Mouse (Mus musculus) limb, embryonic 11.5 days (tissue): ENCODE measurements around the gene Acsl4. TPM values are rescaled to one million over a fixed set of nuclear protein-coding genes. Genes with fewer than 3 reads are reported as not detected.

ENCODE experiments used
- ATAC-seq: fragments of 200-750 bp; cut with Nextera tagmentation; 2 replicates; pipeline ENCODE4 v1.8.0; 2017; ENCODE audit warnings: low read depth; ENCODE audit not compliant: insufficient number of reproducible peaks, low FRiP score, low TSS enrichment
- DNase-seq: peaks from one replicate; pipeline ENCODE4 v3.0.0-alpha.2; 2015; ENCODE audit warnings: low spot score
- H3K27ac ChIP-seq: fragments of 300-500 bp; sonication (generic); replicated peaks from 2 replicates; pipeline ENCODE4 v1.5.1; 2014; ENCODE audit warnings: low read depth, mild to moderate bottlenecking, low read length
- H3K27me3 ChIP-seq: fragments of 300-500 bp; sonication (generic); 2 replicates; pipeline ENCODE4 v1.6.1; 2014; ENCODE audit warnings: mild to moderate bottlenecking, low read length, mixed read lengths; ENCODE audit not compliant: control insufficient read depth, insufficient read depth
- H3K36me3 ChIP-seq: fragments of 300-500 bp; sonication (generic); 2 replicates; pipeline ENCODE4 v1.6.1; 2014; ENCODE audit warnings: mild to moderate bottlenecking, low read length, moderate library complexity, mixed read lengths; ENCODE audit not compliant: control insufficient read depth, insufficient read depth
- H3K4me1 ChIP-seq: fragments of 300-500 bp; sonication (generic); 2 replicates; pipeline ENCODE4 v1.6.1; 2014; ENCODE audit warnings: low read length, mixed read lengths; ENCODE audit not compliant: control insufficient read depth, insufficient read depth
- H3K4me2 ChIP-seq: fragments of 300-500 bp; sonication (generic); 2 replicates; pipeline ENCODE4 v1.6.1; 2014; ENCODE audit warnings: low read depth, mild to moderate bottlenecking, moderate library complexity; ENCODE audit not compliant: severe bottlenecking
- H3K4me3 ChIP-seq: fragments of 300-500 bp; sonication (generic); 2 replicates; pipeline ENCODE4 v1.5.1; 2014; ENCODE audit warnings: low read depth, low read length
- H3K9ac ChIP-seq: fragments of 300-500 bp; sonication (generic); 2 replicates; pipeline ENCODE4 v1.6.1; 2014; ENCODE audit warnings: mild to moderate bottlenecking, low read length
- H3K9me3 ChIP-seq: fragments of 300-500 bp; sonication (generic); 2 replicates; pipeline ENCODE4 v1.6.1; 2016; ENCODE audit warnings: low read length; ENCODE audit not compliant: control insufficient read depth
- WGBS: fragments of 180-500 bp; shearing (Covaris S2); extraction: QIAGEN DNeasy Blood & Tissue Kit; methylation state at CpG from one replicate; pipeline ENCODE4 v1.1.7; 2014; 5-methylcytosine and 5-hydroxymethylcytosine counted together
- polyA plus RNA-seq: library from polyadenylated mRNA; unstranded; fragments of >200 nt; fragmentation: Nextera tagmentation; extraction: Ambion mirVana; gene quantifications from 2 replicates; pipeline ENCODE4 v1.2.1, GENCODE M21; 2014

Acsl4 gene
- polyA plus RNA-seq, 1 experiment from 2014 or later: 13.8 TPM

DNA sequence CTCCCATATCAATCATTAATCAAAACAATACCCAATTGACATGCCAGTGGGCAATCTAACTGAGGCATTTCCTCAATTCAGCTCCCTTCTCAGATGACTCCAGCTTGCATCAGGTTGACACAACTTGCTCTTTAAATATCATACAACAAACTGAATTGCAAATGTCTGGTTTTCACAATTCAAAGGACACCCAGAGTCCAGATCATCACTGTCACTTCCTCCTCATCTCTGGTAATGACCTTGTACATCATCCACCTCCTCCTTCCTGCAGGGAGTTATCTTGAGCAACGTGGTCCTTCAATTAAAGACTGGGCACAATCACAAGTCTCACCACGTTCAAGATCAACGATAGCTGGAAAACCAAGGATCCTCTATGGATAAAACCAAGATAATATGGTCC, 13.0 kb downstream of the Acsl4 start:
- Histone ChIP-seq H3K9me3 (no peaks in the 10 kb centered on the region), H3K4me1 (no peaks in the 10 kb centered on the region), H3K27me3 (no peaks in the 10 kb centered on the region), H3K27ac (no peak overlapping the region), H3K4me2 (no peak overlapping the region), H3K36me3 (no peaks in the 10 kb centered on the region), H3K4me3 (no peak overlapping the region), H3K9ac (no peak overlapping the region)
- 84% methylated on average over 3 of the region's 3 CpGs for WGBS
- ATAC-seq: no peak
- DNase-seq: no peak

DNA sequence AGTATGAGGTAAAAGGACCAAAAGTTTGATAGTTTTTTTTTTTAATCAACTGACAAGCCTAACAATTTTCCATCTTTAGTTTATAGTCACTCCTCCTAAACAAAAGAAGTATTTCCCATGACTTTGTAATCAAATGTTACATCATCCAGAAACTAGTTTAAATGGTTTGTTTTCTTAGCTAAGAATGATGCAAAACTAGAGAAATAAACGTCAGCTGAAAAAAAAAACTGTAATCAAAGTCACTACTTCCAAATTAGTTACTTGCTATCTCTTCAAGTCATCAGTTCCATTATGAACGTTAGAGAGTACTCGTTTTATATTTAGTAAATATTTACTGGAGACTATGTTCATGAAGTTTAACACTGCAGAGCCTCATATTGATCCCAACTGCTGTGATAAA, 13.6 kb downstream of the Acsl4 start:
- no peak for DNase-seq
- Histone ChIP-seq H3K4me2 (no peak overlapping the region), H3K4me1 (no peaks in the 10 kb centered on the region), H3K4me3 (no peak overlapping the region), H3K36me3 (no peaks in the 10 kb centered on the region), H3K27ac (no peak overlapping the region), H3K9ac (no peak overlapping the region), H3K9me3 (no peaks in the 10 kb centered on the region), H3K27me3 (no peaks in the 10 kb centered on the region)
- 80% methylated on average over 3 of the region's 3 CpGs for WGBS
- ATAC-seq: no peak

DNA sequence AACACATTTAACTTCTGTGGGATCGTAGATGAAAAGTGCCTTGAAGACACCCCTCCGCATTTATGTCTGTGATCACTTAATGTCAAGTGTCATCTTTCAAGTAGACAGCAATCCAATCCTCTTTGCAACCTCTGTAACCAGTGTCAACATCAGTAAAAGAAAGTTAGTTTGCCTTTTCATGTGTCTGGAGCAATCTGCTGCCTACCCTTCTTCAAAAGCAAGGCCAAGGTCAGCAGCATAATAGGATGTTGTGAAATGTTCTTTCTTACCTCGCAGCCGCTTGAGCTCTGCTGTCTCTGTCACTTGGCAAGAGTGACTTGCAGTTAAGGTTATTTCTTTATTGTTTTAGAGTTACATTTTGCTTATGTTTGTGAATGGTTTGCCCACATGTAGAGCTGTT, 14.8 kb downstream of the Acsl4 start:
- ATAC-seq (no peak), DNase-seq (no peak)
- Histone ChIP-seq H3K9ac (no peak overlapping the region), H3K4me2 (no peak overlapping the region), H3K27me3 (no peaks in the 10 kb centered on the region), H3K9me3 (no peaks in the 10 kb centered on the region), H3K36me3 (no peaks in the 10 kb centered on the region), H3K27ac (no peak overlapping the region), H3K4me1 (no peaks in the 10 kb centered on the region), H3K4me3 (no peak overlapping the region)
- WGBS: 93% methylated on average over 4 of the region's 4 CpGs

DNA sequence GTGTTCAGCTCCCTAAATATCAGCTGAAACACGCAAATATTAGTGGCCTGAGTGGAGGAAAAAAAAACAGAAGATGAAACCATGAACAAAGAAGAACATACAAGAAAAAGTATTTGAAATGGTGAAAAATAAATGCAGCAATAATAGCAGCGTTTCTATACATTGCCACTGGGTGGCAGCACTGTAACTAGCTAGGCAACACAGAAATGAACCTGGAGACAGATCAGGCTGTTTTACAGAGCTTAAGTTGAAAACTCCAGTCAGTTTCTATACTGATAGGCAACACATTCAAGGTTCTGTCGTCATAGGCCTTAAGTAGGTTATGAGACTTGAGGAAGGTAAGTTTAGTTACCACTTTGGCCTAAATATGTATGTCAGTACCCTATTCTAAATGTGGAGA, 17.9 kb downstream of the Acsl4 start:
- ATAC-seq: no peak

DNA sequence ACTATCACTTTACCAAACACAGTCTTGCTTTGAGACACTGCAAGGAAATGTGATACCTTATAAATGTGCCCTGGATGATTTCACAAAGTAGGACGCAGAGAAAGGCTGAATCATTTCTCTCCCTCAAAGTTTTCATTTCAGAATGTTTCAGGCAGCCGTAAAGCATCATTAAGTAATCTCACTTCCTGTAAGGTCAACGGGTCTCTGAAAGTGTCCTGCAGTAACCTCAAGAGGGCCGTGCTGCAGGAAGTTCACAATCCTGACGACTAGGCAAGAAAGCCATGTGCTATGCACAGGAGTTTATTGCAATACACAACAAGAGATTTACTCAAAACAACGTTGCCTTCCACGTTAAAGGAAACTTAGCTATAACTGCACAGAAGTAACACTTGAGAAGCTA, 20.4 kb downstream of the Acsl4 start:
- Histone ChIP-seq H3K36me3 (no peaks in the 10 kb centered on the region), H3K9me3 (no peaks in the 10 kb centered on the region), H3K27ac (no peak overlapping the region), H3K9ac (no peak overlapping the region), H3K27me3 (no peaks in the 10 kb centered on the region), H3K4me2 (no peak overlapping the region), H3K4me1 (no peaks in the 10 kb centered on the region), H3K4me3 (no peak overlapping the region)
- ATAC-seq (no peak), DNase-seq (no peak)
- WGBS: 44% methylated on average over 7 of the region's 7 CpGs

More for the DNA sequence above, 17.9 kb downstream of the Acsl4 start:
- Histone ChIP-seq H3K27ac (no peak overlapping the region), H3K9ac (no peak overlapping the region), H3K4me1 (no peaks in the 10 kb centered on the region), H3K4me3 (no peak overlapping the region), H3K36me3 (no peaks in the 10 kb centered on the region), H3K27me3 (no peaks in the 10 kb centered on the region), H3K9me3 (no peaks in the 10 kb centered on the region), H3K4me2 (no peak overlapping the region)
- peak; percentile 58 for DNase-seq
- 18% methylated on average over 3 of the region's 3 CpGs for WGBS

DNA sequence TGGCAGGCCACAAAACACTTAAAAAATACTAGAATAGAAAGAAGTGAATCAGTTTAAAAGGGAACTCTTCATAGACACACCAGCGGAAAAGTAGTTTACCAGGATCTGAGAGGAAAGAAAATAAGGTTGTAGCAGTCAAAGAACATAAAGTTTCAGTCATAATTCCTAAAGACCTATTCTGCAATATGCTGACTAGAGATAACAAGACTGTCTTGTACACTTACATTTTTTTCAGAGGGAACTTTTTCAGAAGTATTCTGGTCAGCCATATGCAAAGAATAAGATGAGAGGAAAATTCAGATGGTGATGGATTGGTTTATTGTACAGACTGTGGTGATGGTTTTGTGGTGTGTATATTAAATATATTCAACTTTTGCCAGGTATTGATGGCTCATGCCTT, 26.5 kb downstream of the Acsl4 start:
- no peak overlapping the region for H3K27ac ChIP-seq
- ATAC-seq: no peak
- H3K4me3 ChIP-seq: no peak overlapping the region
- H3K9ac ChIP-seq: no peak overlapping the region
- no peaks in the 10 kb centered on the region for H3K4me1 ChIP-seq
- no peaks in the 10 kb centered on the region for H3K9me3 ChIP-seq
- no peak overlapping the region for H3K4me2 ChIP-seq
- H3K27me3 ChIP-seq: no peaks in the 10 kb centered on the region
- DNase-seq: no peak
- WGBS: 94% methylated on average over 1 of the region's 1 CpGs
- no peaks in the 10 kb centered on the region for H3K36me3 ChIP-seq

DNA sequence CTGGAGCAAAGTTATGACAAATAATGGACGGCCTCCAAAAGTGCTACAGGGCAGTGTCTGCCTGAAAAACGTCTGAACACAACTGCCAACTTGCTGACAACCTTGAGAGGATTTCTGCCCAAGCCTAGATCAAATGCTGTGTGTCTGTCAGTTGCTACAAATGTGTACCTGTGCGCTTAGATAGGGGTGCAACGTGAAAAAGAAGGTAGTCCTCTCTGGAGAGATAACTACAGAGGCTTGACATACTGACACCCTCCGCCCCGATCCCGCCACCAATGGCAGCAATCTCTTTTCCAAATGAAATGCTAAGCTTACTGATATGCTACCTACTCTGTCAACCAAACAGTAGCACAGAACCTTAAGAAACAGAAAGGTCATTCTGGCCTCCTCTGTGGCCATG, 31.3 kb downstream of the Acsl4 start:
- Histone ChIP-seq H3K4me3 (no peak overlapping the region), H3K4me1 (no peaks in the 10 kb centered on the region), H3K27ac (no peak overlapping the region), H3K36me3 (no peaks in the 10 kb centered on the region), H3K9me3 (no peaks in the 10 kb centered on the region), H3K4me2 (no peak overlapping the region), H3K9ac (no peak overlapping the region), H3K27me3 (no peaks in the 10 kb centered on the region)
- WGBS: 84% methylated on average over 7 of the region's 7 CpGs
- DNase-seq (no peak), ATAC-seq (no peak)

DNA sequence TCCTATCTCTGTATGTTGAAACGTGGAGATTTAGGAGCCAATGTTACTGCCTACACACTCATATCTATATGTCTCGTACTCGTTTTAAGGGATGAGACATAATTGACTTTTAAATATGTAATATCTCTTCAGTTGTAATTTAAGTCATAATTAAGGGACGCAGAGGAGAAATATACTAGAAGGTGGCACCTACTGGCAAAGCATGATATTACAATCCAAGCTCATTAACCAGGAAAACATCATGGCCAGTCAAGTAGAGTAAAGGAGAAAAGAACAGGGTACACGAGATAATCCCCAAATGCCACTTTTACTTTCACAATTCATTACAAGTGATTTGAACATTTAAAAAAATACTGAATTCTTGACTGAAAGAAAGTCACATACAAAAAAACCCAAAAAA, 31.9 kb downstream of the Acsl4 start:
- no peak overlapping the region for H3K27ac ChIP-seq
- 86% methylated on average over 5 of the region's 5 CpGs for WGBS
- no peak for ATAC-seq
- no peaks in the 10 kb centered on the region for H3K4me1 ChIP-seq
- H3K4me3 ChIP-seq: no peak overlapping the region
- no peak overlapping the region for H3K9ac ChIP-seq
- no peak for DNase-seq
- H3K36me3 ChIP-seq: no peaks in the 10 kb centered on the region
- H3K9me3 ChIP-seq: no peaks in the 10 kb centered on the region
- H3K27me3 ChIP-seq: no peaks in the 10 kb centered on the region
- no peak overlapping the region for H3K4me2 ChIP-seq

DNA sequence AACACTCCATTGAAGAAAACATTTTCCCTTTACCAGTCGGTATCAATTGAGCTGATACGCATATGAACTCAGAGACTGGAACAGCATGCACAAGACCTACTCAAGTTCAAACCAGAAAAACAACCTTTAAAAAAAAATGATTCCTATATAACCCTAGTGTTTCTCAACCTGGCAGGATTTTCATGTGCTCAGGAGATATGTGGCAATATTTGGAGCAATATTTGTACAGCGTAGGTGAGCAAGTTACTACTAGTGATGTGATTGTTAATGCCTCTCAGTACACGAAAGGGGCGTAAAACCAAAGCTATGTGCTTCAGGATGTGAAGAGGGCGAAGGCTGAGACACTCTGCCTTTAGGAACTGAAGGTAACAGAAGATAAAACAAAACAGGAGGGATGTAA, 54.1 kb downstream of the Acsl4 start:
- Histone ChIP-seq H3K27me3 (no peaks in the 10 kb centered on the region), H3K27ac (no peak overlapping the region), H3K4me1 (no peaks in the 10 kb centered on the region), H3K4me3 (no peak overlapping the region), H3K9me3 (no peaks in the 10 kb centered on the region), H3K4me2 (no peak overlapping the region), H3K36me3 (no peaks in the 10 kb centered on the region), H3K9ac (no peak overlapping the region)
- DNase-seq (no peak), ATAC-seq (no peak)
- WGBS: 91% methylated on average over 6 of the region's 6 CpGs
